Mouse (Mus musculus) granulocyte monocyte progenitor cell, adult 5-6 weeks (primary cell): ENCODE measurements at regions not wholly inside any gene's neighbourhood (a gene's known extent, or its start where the extent isn't known, plus 50 kb on each side); places are given as distances from the start of the nearest gene placed in this dataset.
"Not testable (repeated sequence)": the region's sequence is repeated elsewhere in the genome, so short reads cannot be mapped to it uniquely, and the experiment has no call there.

Source experiments
- ATAC-seq: replicated peaks from 2 replicates; pipeline ENCODE4 v1.8.0; 2016; ENCODE audit warnings: mild to moderate bottlenecking, moderate TSS enrichment, inconsistent platforms; ENCODE audit not compliant: poor library complexity, severe bottlenecking

- not testable (repeated sequence) for ATAC-seq
These were observed 70.8 kb downstream of the Gm4847 start for GRCm38 (mm10) chr1:166576651-166577050.

- ATAC-seq = peak; percentile 75
These were observed 74.4 kb upstream of the Gm4846 start for GRCm38 (mm10) chr1:166571776-166572175.
